Mouse (Mus musculus) intestine, embryonic 16.5 days (tissue): ENCODE measurements at regions not wholly inside any gene's neighbourhood (a gene's known extent, or its start where the extent isn't known, plus 50 kb on each side); places are given as distances from the start of the nearest gene placed in this dataset.

ENCODE experiments used
- ATAC-seq: fragments of 200-750 bp; cut with Nextera tagmentation; 2 replicates; pipeline ENCODE4 v1.8.0; 2017; ENCODE audit warnings: moderate TSS enrichment, moderate library complexity
- H3K27ac ChIP-seq: fragments of 300-500 bp; sonication (generic); 2 replicates; pipeline ENCODE4 v1.5.1; 2014; ENCODE audit warnings: mild to moderate bottlenecking, low read length
- H3K27me3 ChIP-seq: fragments of 300-500 bp; sonication (generic); replicated peaks from 2 replicates; pipeline ENCODE4 v1.6.1; 2014; ENCODE audit warnings: low read length, control low read depth, mixed read lengths; ENCODE audit not compliant: control insufficient read depth, insufficient read depth
- H3K36me3 ChIP-seq: fragments of 300-500 bp; sonication (generic); 2 replicates; pipeline ENCODE4 v1.6.1; 2014; ENCODE audit warnings: low read length, control low read depth; ENCODE audit not compliant: control insufficient read depth, insufficient read depth
- H3K4me1 ChIP-seq: fragments of 300-500 bp; sonication (generic); 2 replicates; pipeline ENCODE4 v1.6.1; 2014; ENCODE audit warnings: low read length, control low read depth, mixed read lengths; ENCODE audit not compliant: control insufficient read depth, insufficient read depth
- H3K4me2 ChIP-seq: fragments of 300-500 bp; sonication (generic); 2 replicates; pipeline ENCODE4 v1.6.1; 2014; ENCODE audit warnings: low read depth, low read length, control low read depth
- H3K4me3 ChIP-seq: fragments of 300-500 bp; sonication (generic); 2 replicates; pipeline ENCODE4 v1.5.1; 2014; ENCODE audit warnings: mild to moderate bottlenecking, low read length
- H3K9ac ChIP-seq: fragments of 300-500 bp; sonication (generic); 2 replicates; pipeline ENCODE4 v1.6.1; 2014; ENCODE audit warnings: low read depth, low read length
- H3K9me3 ChIP-seq: fragments of 300-500 bp; sonication (generic); 2 replicates; pipeline ENCODE4 v1.6.1; 2016; ENCODE audit warnings: low read length, control low read depth; ENCODE audit not compliant: control insufficient read depth
- WGBS: fragments of 180-500 bp; shearing (Covaris S2); extraction: QIAGEN DNeasy Blood & Tissue Kit; methylation state at CpG from one replicate; pipeline ENCODE4 v1.1.7; 2014; 5-methylcytosine and 5-hydroxymethylcytosine counted together

DNA sequence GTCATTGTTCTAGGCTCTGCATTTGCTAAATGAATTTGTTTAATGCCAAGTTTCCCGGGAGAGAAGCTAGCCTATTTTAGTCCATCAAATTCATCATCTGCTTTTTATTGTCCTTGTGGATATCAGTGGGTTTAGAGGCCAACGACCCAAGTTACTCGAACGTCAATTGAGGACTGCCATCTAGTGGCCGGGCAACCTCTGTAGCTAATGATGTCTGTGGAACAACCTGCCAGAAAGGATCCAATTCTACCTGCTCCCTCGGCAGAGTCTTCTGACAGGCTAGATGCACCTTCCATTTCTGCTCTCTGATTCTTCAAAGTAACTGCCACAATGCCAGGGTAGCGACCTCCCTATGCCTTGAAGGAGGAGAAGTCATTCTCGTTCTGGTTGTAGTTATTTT lies 232.1 kb upstream of the Cxcr4 start:
- H3K27ac ChIP-seq = no peak overlapping the region
- peak; percentile 64 for ATAC-seq
- H3K4me3 ChIP-seq = no peak overlapping the region
- no peak overlapping the region for H3K9ac ChIP-seq
- no peaks in the 10 kb centered on the region for H3K4me1 ChIP-seq
- H3K9me3 ChIP-seq = no peaks in the 10 kb centered on the region
- WGBS = 6% methylated on average over 8 of the region's 8 CpGs
- H3K36me3 ChIP-seq = no peaks in the 10 kb centered on the region
- no peaks in the 10 kb centered on the region for H3K27me3 ChIP-seq
- no peak overlapping the region for H3K4me2 ChIP-seq

DNA sequence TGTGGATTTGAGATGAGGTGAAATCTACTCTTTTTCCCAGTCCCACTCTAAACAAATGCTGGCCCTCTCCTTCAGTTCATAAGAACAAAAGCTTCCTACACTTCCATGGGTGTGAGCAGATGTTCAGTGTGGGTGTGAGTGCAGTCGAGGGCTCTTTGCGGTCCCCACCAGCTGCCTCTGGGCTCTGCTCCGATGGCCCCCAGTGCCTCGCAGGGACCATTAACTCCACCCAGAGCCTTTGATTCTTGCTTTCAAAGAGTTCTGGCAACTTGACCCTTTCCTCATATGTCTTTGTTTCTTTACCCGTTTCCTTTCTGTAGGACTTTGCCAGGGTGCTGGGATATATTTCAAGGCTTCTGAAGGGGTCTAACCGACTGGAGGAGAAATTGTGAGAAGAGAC lies 229.9 kb upstream of the Cxcr4 start:
- H3K4me1 ChIP-seq = no peaks in the 10 kb centered on the region
- H3K4me2 ChIP-seq = no peak overlapping the region
- WGBS = 68% methylated on average over 6 of the region's 6 CpGs
- H3K27ac ChIP-seq = no peak overlapping the region
- ATAC-seq = no peak
- H3K9ac ChIP-seq = no peak overlapping the region
- H3K27me3 ChIP-seq = no peaks in the 10 kb centered on the region
- no peaks in the 10 kb centered on the region for H3K36me3 ChIP-seq
- H3K9me3 ChIP-seq = no peaks in the 10 kb centered on the region
- H3K4me3 ChIP-seq = no peak overlapping the region

DNA sequence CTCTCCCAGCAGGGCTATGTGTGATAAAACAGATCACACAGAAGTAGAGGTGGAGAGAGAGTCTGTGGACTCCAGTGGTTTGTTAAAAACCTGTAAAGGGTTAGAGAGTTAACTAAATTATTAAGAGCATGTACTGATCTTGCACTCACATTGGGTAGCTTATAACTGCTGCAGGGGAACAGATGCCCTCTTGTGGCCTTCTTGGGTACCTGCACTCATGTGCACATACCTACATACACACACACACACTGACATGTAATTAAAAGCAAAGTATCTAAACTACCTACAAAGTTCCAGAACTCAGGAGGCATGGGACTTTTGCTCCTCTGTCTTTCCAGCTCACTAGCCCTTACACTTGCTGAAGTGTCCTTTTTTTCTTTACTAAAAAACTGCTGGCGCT lies 228.4 kb upstream of the Cxcr4 start:
- Histone ChIP-seq H3K4me1 (no peaks in the 10 kb centered on the region), H3K9me3 (no peaks in the 10 kb centered on the region), H3K27me3 (no peaks in the 10 kb centered on the region), H3K36me3 (no peaks in the 10 kb centered on the region), H3K9ac (no peak overlapping the region), H3K4me2 (no peak overlapping the region), H3K27ac (no peak overlapping the region), H3K4me3 (no peak overlapping the region)
- no peak for ATAC-seq
- 87% methylated on average over 1 of the region's 1 CpGs for WGBS

DNA sequence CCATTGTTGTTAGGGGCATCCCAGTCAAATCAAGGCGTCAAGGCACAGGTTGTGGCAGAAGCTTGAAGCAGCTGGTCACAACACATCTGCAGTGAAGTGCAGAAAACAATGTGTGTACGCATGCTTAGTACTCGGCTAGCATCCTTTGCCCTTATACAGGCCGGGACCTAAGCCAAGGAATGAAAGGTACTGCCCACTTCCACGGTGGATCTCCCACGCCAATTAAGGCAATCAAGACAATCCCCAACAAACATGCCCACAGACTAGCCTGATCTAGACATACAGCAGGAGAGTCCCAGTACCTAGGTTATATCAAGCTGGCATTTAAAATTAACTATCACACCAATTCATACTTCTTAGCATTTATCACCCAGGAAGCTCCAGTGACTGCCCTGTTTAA lies 227.5 kb upstream of the Cxcr4 start:
- no peak for ATAC-seq

DNA sequence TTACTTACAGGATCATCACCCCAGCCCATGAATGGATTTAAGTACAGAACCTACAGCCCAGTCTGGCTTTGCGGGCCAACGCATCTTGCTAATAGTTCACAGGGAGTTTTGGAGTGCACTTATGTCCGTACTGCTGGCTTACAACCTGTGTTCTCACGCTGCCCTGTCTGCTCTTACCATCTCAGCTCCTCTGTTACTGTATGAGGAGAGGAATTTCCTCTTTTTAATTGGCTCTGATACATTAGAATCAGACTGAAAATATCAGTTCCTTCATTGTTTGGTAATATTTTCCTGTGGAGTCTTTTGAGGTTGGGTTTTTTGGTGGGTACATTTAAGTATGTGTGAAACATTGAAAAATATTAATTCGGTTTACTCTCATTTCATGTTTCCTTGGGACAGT lies 221.3 kb upstream of the Cxcr4 start:
- Histone ChIP-seq H3K9me3 (no peaks in the 10 kb centered on the region), H3K4me2 (no peak overlapping the region), H3K9ac (no peak overlapping the region), H3K36me3 (no peaks in the 10 kb centered on the region), H3K27ac (no peak overlapping the region), H3K27me3 (no peaks in the 10 kb centered on the region), H3K4me3 (no peak overlapping the region), H3K4me1 (no peaks in the 10 kb centered on the region)
- no peak for ATAC-seq
- 87% methylated on average over 5 of the region's 5 CpGs for WGBS

More for the DNA sequence above, 227.5 kb upstream of the Cxcr4 start:
- no peak overlapping the region for H3K27ac ChIP-seq
- no peak overlapping the region for H3K9ac ChIP-seq
- WGBS = 93% methylated on average over 6 of the region's 6 CpGs
- H3K4me3 ChIP-seq = no peak overlapping the region
- H3K27me3 ChIP-seq = no peaks in the 10 kb centered on the region
- no peaks in the 10 kb centered on the region for H3K4me1 ChIP-seq
- H3K4me2 ChIP-seq = no peak overlapping the region
- no peaks in the 10 kb centered on the region for H3K9me3 ChIP-seq
- H3K36me3 ChIP-seq = no peaks in the 10 kb centered on the region

DNA sequence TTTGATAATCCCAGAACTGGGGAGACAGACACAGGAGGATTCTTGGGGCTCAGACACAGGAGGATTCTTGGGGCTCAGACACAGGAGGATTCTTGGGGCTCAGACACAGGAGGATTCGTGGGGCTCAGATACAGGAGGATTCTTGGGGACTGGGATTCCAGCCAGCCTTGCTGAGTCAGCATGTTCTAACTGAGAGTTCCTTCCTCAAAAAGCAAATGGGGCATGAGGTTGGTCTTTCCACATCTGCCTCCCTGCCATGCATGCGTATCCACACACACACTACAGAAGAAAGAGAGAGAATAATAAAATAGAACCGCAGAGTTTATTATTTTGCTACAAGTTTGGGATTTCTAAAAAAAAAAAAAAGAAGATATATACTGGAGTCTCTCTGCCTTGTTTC lies 218.8 kb upstream of the Cxcr4 start:
- WGBS = 86% methylated on average over 3 of the region's 3 CpGs
- Histone ChIP-seq H3K4me1 (peaks cover 3% of the 10 kb centered on the region; the same call in 1 of the 2 replicates), H3K9me3 (no peaks in the 10 kb centered on the region), H3K4me3 (no peak overlapping the region), H3K36me3 (no peaks in the 10 kb centered on the region), H3K27me3 (no peaks in the 10 kb centered on the region), H3K4me2 (no peak overlapping the region), H3K27ac (no peak overlapping the region), H3K9ac (no peak overlapping the region)
- ATAC-seq = no peak

DNA sequence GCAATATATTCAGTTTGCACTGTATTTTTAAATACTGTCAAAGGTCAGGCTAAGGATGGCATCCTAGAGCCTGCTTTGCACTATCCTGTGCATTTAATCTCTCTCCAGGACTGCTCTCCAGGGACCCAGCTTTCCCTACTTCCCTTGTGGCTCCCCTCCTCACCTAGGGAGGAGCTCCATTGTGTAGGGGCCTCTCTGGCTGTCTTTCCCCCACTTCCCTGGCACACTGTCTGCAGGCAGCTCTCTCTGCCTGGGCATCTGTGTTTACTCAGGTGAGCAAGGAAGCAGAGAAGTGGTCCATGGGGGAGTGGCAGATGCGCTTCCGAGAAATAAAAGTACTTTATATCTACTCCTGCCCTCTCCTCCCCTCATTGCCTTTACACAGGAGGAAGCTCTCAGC lies 218.0 kb upstream of the Cxcr4 start:
- H3K9me3 ChIP-seq = no peaks in the 10 kb centered on the region
- H3K27ac ChIP-seq = no peak overlapping the region
- no peaks in the 10 kb centered on the region for H3K27me3 ChIP-seq
- peaks cover 3% of the 10 kb centered on the region; the same call in 1 of the 2 replicates for H3K4me1 ChIP-seq
- 74% methylated on average over 2 of the region's 2 CpGs for WGBS
- ATAC-seq = no peak
- H3K4me3 ChIP-seq = no peak overlapping the region
- H3K4me2 ChIP-seq = no peak overlapping the region
- no peak overlapping the region for H3K9ac ChIP-seq
- H3K36me3 ChIP-seq = no peaks in the 10 kb centered on the region

DNA sequence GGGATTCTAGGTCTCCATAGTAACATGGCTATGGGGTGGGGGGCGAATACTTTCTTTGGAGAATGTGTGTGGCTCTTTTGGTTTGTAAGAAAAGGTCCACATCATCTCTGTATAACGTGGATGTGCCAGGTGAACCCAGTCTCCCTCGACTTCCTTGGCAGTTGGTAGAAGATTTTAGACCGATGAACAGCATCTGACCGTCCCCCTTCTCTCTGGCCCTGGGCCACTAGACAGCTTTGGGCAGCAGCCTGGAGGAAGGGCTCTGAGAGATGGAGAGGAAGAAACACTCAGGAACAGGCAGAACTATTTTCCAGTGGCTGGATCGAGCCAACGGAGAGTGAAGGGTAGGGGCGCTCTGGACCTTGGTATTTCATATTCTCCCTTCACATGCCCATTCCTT lies 217.5 kb upstream of the Cxcr4 start:
- WGBS = 80% methylated on average over 8 of the region's 8 CpGs
- H3K36me3 ChIP-seq = no peaks in the 10 kb centered on the region
- no peak overlapping the region for H3K9ac ChIP-seq
- no peak overlapping the region for H3K4me2 ChIP-seq
- no peak overlapping the region for H3K4me3 ChIP-seq
- H3K27ac ChIP-seq = no peak overlapping the region
- H3K4me1 ChIP-seq = peaks cover 3% of the 10 kb centered on the region; the same call in 1 of the 2 replicates
- ATAC-seq = no peak
- no peaks in the 10 kb centered on the region for H3K27me3 ChIP-seq
- no peaks in the 10 kb centered on the region for H3K9me3 ChIP-seq

DNA sequence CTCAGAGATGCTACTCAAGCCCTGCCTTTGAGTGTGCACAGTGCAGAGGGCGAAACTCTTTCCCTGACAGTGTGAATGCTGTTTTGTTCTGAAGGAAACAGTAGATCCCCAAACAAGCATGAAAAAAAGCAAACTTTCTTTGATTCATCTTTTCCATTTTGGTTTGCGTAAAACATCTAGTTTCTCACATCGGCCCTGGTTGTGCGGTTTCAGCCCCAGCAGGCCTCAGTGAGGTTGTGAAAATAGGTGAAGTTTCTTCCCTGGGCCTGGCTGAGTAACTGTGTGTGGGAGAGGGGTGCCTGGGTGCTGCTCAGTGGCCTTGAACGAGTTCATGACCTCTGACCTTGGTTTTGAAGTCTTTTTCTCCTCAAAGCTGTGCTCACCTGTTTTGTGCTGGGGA lies 216.5 kb upstream of the Cxcr4 start:
- H3K9me3 ChIP-seq = no peaks in the 10 kb centered on the region
- no peak overlapping the region for H3K9ac ChIP-seq
- ATAC-seq = no peak
- peaks cover 6% of the 10 kb centered on the region; the same call in 1 of the 2 replicates for H3K4me1 ChIP-seq
- H3K27ac ChIP-seq = no peak overlapping the region
- H3K4me2 ChIP-seq = no peak overlapping the region
- no peak overlapping the region for H3K4me3 ChIP-seq
- H3K36me3 ChIP-seq = no peaks in the 10 kb centered on the region
- H3K27me3 ChIP-seq = no peaks in the 10 kb centered on the region
- WGBS = 87% methylated on average over 5 of the region's 5 CpGs
